Mouse (Mus musculus): ENCODE results near the gene Olfr478.
"Not testable (repeated sequence)": the region's sequence is repeated elsewhere in the genome, so short reads cannot be mapped to it uniquely, and the experiment has no call there.

Olfr478 gene

DNA sequence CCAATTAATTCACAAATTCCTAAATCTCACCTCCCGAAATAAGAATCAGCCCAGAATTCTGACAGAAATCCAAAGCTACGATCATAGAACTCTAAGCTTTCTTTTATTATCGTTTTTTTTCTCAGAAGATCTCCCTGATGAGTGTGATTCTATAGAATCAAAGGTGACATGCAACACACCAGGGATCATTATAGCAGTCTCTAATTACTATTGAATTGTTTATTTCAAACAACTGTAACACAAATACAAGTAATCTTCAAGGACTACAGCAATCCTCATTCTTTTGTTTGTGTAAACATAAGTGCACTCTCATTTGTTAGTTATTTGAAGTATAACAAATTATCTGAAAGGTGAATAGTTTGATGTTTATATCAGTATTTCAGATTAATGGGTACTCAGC is at the start of gene Olfr478:
TSS of gene Olfr478 (minus strand) at position 101 of the 400 bp plus-strand sequence.
- no peak for DNase-seq

DNA sequence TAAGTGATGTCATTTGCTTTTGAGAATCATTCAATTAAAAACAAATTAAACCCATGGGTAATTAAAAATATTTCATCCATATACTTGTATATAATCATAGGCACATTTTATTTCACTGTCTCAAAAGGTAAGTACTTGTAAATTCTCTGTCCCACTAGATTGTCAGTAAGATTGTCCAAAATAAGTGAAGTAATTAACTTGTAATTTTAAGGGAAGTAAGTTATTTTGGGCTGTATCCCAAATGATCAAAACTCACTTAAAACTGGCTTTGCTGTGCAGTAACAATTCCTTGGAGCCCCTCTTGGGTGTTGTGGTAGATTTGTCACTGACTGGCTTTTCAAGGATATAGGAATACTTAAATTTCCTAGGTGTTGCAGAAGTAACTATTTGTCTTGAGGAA is 45.8 kb upstream of the Olfr478 start, which contains the start of gene Olfr481:
TSS of gene Olfr481 (plus strand) at position 301 of the 400 bp plus-strand sequence.
- no peak for DNase-seq

- DNase-seq: no peak
These were observed 33.5 kb upstream of the Olfr478 start, which contains the start of gene Olfr480 for GRCm38 (mm10) chr7:108067246-108067645. TSS of gene Olfr480 (minus strand) at chr7:108067346.

GRCm38 (mm10) chr7:108050393-108050792 is 16.6 kb upstream of the Olfr478 start, which contains the start of gene Olfr479:
TSS of gene Olfr479 (plus strand) at chr7:108050693.
- DNase-seq: no peak

DNA sequence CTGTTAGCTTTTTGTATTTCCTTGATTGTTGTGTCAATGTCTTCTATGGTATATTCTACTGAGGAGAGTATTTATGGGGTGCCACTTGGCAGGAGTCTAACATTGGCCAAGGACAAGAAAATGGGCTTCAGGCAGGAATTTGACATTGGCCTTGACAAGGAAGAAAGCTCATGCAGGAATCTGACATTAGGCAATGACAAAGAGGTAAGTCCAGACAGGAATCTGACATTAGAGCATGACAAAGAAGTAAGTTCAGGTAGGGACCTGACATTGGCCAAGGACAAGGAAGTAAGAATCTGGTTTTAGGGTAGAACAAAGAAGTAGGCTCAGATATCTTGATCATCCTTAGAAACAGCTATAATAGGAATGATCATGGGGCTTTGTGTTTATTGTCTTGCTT is 19.5 kb downstream of the Olfr478 start:
- DNase-seq: not testable (repeated sequence)

GRCm38 (mm10) chr7:107986393-107986792 is 47.4 kb downstream of the Olfr478 start, which contains the start of gene Olfr477:
TSS of gene Olfr477 (plus strand) at chr7:107986693.
- no peak for DNase-seq

Measured in right cerebral cortex, adult 18-20 months (tissue).